In the genomic region with DNA sequence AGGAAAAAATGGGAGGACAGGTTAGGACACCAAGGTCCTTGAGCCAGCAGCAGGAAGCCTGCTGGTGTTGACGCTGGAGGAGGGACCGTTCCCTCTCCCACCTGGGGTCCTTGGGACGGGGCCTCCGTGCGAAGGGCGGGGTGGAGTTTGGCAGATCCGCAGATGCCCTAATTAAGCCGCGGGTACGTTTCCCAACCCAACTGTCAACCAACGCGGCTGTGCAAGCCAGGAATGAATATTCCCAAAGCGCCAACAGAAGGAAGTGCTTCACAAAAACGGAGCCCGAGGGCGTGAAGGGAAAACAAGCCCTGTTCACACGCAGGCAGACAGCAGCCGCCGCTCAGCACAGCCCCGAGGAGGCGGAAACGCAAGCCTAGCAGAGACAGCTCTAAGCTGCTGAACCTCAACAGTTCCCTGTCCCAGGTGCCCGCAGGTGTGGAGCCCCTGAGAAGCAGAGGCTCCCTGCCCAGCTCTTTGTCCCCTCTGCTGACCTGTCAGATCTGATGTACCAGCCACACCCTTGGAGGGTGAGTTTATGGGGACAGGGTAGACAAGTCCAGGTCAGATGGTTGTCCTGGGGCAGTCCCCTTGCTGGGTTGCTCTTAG, we compare ENCODE assay signal across 8 mouse cellular contexts.
DNase-seq lines count a peak whose midpoint lies in the region; ATAC-seq and TF ChIP-seq lines count a peak whose summit lies in the region.

No protein-coding gene starts in this region.

- H3K9me3 ChIP-seq in ES-Bruce4 (replicated peaks; ENCODE audit: control insufficient read depth, insufficient read depth, low read length, poor library complexity, severe bottlenecking), result no peaks in the 10 kb centered on the region
- no peaks in the 10 kb centered on the region for H3K9me3 ChIP-seq in liver, embryonic 15.5 days (replicated peaks)

- WGBS in liver, embryonic 15.5 days (ENCODE audit: insufficient replicate concordance), result 6% methylated on average over 23 of the region's 23 CpGs
- WGBS in small intestine, adult 2 months, result 1% methylated on average over 23 of the region's 23 CpGs

- peak; percentile 27 for DNase-seq in R1 (ENCODE audit: low read depth, low spot score)
- DNase-seq in frontal cortex, postnatal 14 days (ENCODE audit: low spot score in 2 of 2), result peak; percentile 51 to 63
- peak; percentile 71 to 86 for DNase-seq in layer of hippocampus, adult 2 months (ENCODE audit: low spot score in 2 of 2)
- no peak for DNase-seq in thymus, postnatal 36 days
- DNase-seq in lung, postnatal 36 days, result no peak

- H3K4me2 ChIP-seq in liver, embryonic 15.5 days, result peak overlapping the region; percentile 37

- no peak overlapping the region for H3K27ac ChIP-seq in ES-Bruce4 (ENCODE audit: insufficient read depth, low read length)
- H3K27ac ChIP-seq in layer of hippocampus, adult 2 months, result peak overlapping the region; percentile 23; the same call in 1 of the 2 replicates
- H3K27ac ChIP-seq in liver, embryonic 15.5 days (replicated peaks), result no peak overlapping the region
- H3K27ac ChIP-seq in small intestine, adult 2 months (ENCODE audit: insufficient read depth, low read depth, low read length), result no peak overlapping the region

- TF ChIP-seq CTCF in ES-Bruce4 (IDR thresholded peaks at IDR 0.05; ENCODE audit: low read depth, low read length), result no peak
- no peak for TF ChIP-seq CTCF in layer of hippocampus, adult 2 months (conservative IDR thresholded peaks at IDR 0.05)
- TF ChIP-seq CTCF in small intestine, adult 2 months (IDR thresholded peaks at IDR 0.05; ENCODE audit: extremely low read depth, insufficient read length, insufficient replicate concordance, low read depth, low read length), result no peak

- ATAC-seq in liver, embryonic 15.5 days (ENCODE audit: insufficient read depth), result no peak

- H3K27me3 ChIP-seq in ES-Bruce4 (ENCODE audit: control insufficient read depth, insufficient read depth, low read length, poor library complexity, severe bottlenecking), result no peaks in the 10 kb centered on the region
- H3K27me3 ChIP-seq in liver, embryonic 15.5 days, result peaks cover 14% of the 10 kb centered on the region
- no peaks in the 10 kb centered on the region for H3K27me3 ChIP-seq in small intestine, adult 2 months (ENCODE audit: control insufficient read depth, insufficient read depth, low read length)

- no peaks in the 10 kb centered on the region for H3K4me1 ChIP-seq in ES-Bruce4 (ENCODE audit: control insufficient read depth, insufficient read depth, low read length)
- H3K4me1 ChIP-seq in liver, embryonic 15.5 days (replicated peaks), result no peaks in the 10 kb centered on the region
- peaks cover 24% of the 10 kb centered on the region for H3K4me1 ChIP-seq in small intestine, adult 2 months (ENCODE audit: control insufficient read depth, insufficient read depth, insufficient read length, low read length)

- TF ChIP-seq POLR2A in ES-Bruce4 (IDR thresholded peaks at IDR 0.05; ENCODE audit: insufficient read depth, low read length), result no peak
- no peak for TF ChIP-seq POLR2A in small intestine, adult 2 months (IDR thresholded peaks at IDR 0.05; ENCODE audit: low read depth, low read length)

- peak overlapping the region; percentile 17; the same call in 1 of the 2 replicates for H3K4me3 ChIP-seq in ES-Bruce4 (ENCODE audit: low read depth, low read length)
- H3K4me3 ChIP-seq in layer of hippocampus, adult 2 months, result peak overlapping the region; percentile 25
- no peak overlapping the region for H3K4me3 ChIP-seq in liver, embryonic 15.5 days (replicated peaks)
- peak overlapping the region; percentile 31 for H3K4me3 ChIP-seq in small intestine, adult 2 months (ENCODE audit: low read depth, low read length)

- H3K9ac ChIP-seq in ES-Bruce4 (ENCODE audit: low read depth, poor library complexity, severe bottlenecking), result no peak overlapping the region
- H3K9ac ChIP-seq in liver, embryonic 15.5 days, result no peak overlapping the region

- no peak for TF ChIP-seq EP300 in ES-Bruce4 (IDR thresholded peaks at IDR 0.05; ENCODE audit: insufficient read depth, low read depth, low read length)

- H3K36me3 ChIP-seq in ES-Bruce4 (ENCODE audit: control insufficient read depth, insufficient read depth, low read length, poor library complexity, severe bottlenecking), result no peaks in the 10 kb centered on the region
- no peaks in the 10 kb centered on the region for H3K36me3 ChIP-seq in liver, embryonic 15.5 days (replicated peaks)
- H3K36me3 ChIP-seq in small intestine, adult 2 months (ENCODE audit: control insufficient read depth, insufficient read depth, low read length), result no peaks in the 10 kb centered on the region

Comparison
In these comparisons a context has a peak if more than half of its experiments do, and no peak if none do; other contexts are left out.
1. DNase-seq: peak in R1 (single experiment), frontal cortex, postnatal 14 days (2 of 2) and layer of hippocampus, adult 2 months (2 of 2); none in thymus, postnatal 36 days (0 of 2) and lung, postnatal 36 days (single experiment).